Comparison of ENCODE assay signal across 9 mouse cellular contexts in the genomic region with DNA sequence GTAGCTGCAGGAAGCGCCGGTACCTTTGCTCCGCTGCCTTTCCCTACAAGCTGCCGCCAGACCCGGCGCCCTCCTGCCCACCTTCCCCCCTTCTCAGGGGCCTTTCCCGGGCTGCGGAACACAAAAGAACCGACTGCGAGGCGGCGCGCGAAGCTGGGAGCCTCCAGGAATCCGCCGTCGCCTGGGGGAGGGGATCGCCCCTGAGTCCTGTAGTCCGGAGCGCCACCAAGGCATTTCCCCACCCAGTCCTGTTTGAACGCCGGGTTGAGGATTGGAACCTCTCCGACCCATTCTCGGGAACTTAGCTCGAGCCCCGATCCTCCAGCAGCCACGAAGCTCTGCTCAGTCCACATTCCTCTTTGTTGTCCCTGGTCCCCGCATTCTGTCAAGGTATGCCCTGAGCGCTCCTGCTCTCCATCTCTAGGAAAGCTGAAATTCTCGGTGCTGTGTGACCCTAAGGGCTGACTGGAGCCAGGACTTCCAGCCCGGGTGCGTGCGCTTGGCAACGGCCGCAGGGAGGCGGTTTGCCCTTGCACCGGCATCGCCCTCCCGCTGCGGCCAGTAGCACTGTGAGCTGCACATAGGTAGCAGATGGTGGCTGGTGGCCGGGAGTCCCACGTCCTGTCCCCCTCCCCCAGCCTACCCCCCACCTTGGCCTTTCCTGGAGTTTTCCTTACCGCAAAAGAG. TPM values are rescaled to one million over a fixed set of nuclear protein-coding genes. Genes with fewer than 3 reads are reported as not detected.
DNase-seq lines count a peak whose midpoint lies in the region; ATAC-seq and TF ChIP-seq lines count a peak whose summit lies in the region.
"Had no signal": no experiment of that assay in that cellular context is flagged by ENCODE, and none has a peak within 500 bp of the region (broad histone marks: within the 10 kb centered on the region; RNA-seq: fewer than 3 reads in every experiment).

No protein-coding gene starts in this region.

- DNase-seq in heart, adult 2 months, result peak in 1 of 2 experiments; percentile 21
- DNase-seq in heart, postnatal 25 days (ENCODE audit: low spot score), result no peak
- peak; percentile 90 for DNase-seq in forebrain, embryonic 11.5 days (ENCODE audit: low spot score)
- peak; percentile 52 for DNase-seq in limb, embryonic 14.5 days (ENCODE audit: low spot score)
- DNase-seq in thymus, postnatal 36 days, result peak; percentile 3 to 4

- no peak for TF ChIP-seq POLR2A in heart, adult 2 months (IDR thresholded peaks at IDR 0.05; ENCODE audit: insufficient read depth, low read depth, low read length)
- TF ChIP-seq POLR2A in limb, embryonic 14.5 days (IDR thresholded peaks at IDR 0.05; ENCODE audit: borderline replicate concordance, extremely low read depth, insufficient read depth, insufficient read length), result 0 out of 2 replicates have a peak, but pooled peaks have one; percentile 42

- no peaks in the 10 kb centered on the region for H3K4me1 ChIP-seq in heart, adult 2 months (ENCODE audit: control insufficient read depth, insufficient read depth, low read length)
- peaks cover 2% of the 10 kb centered on the region; the same call in 1 of the 2 replicates for H3K4me1 ChIP-seq in brown adipose tissue, adult 24 weeks (ENCODE audit: control insufficient read depth, insufficient read depth, insufficient read length, low read length)
- H3K4me1 ChIP-seq in forebrain, embryonic 11.5 days (replicated peaks; ENCODE audit: control insufficient read depth, insufficient read depth, low read length), result peaks cover 2% of the 10 kb centered on the region; the same call in 1 of the 2 replicates
- peaks cover 14% of the 10 kb centered on the region for H3K4me1 ChIP-seq in hindbrain, embryonic 16.5 days (ENCODE audit: control insufficient read depth, insufficient read depth, low read depth, low read length)
- H3K4me1 ChIP-seq in limb, embryonic 14.5 days (ENCODE audit: control insufficient read depth, insufficient read depth, low read length), result peaks cover 18% of the 10 kb centered on the region
- peaks cover 41% of the 10 kb centered on the region for H3K4me1 ChIP-seq in midbrain, embryonic 13.5 days (replicated peaks)

- peak overlapping the region; percentile 82 for H3K4me2 ChIP-seq in forebrain, embryonic 11.5 days (ENCODE audit: low read depth, low read length, severe bottlenecking)
- peak overlapping the region; percentile 94 for H3K4me2 ChIP-seq in hindbrain, embryonic 16.5 days (ENCODE audit: low read length)
- H3K4me2 ChIP-seq in limb, embryonic 14.5 days (replicated peaks; ENCODE audit: low read depth, low read length, severe bottlenecking), result peak overlapping the region; percentile 88
- H3K4me2 ChIP-seq in midbrain, embryonic 13.5 days (replicated peaks), result peak overlapping the region; percentile 94

- no peaks in the 10 kb centered on the region for H3K9me3 ChIP-seq in forebrain, embryonic 11.5 days (ENCODE audit: control insufficient read depth, low read length)
- H3K9me3 ChIP-seq in hindbrain, embryonic 16.5 days (ENCODE audit: control insufficient read depth, low read length), result no peaks in the 10 kb centered on the region
- no peaks in the 10 kb centered on the region for H3K9me3 ChIP-seq in limb, embryonic 14.5 days (ENCODE audit: control insufficient read depth, low read length)
- no peaks in the 10 kb centered on the region for H3K9me3 ChIP-seq in midbrain, embryonic 13.5 days

- peak overlapping the region; percentile 7; the same call in 1 of the 2 replicates for H3K9ac ChIP-seq in heart, adult 2 months (ENCODE audit: low read depth, low read length)
- peak overlapping the region; percentile 99 for H3K9ac ChIP-seq in forebrain, embryonic 11.5 days (ENCODE audit: low read length)
- H3K9ac ChIP-seq in hindbrain, embryonic 16.5 days (ENCODE audit: low read depth, low read length), result peak overlapping the region; percentile 69
- H3K9ac ChIP-seq in limb, embryonic 14.5 days (ENCODE audit: low read depth, low read length, severe bottlenecking), result peak overlapping the region; percentile 84
- peak overlapping the region; percentile 88 for H3K9ac ChIP-seq in midbrain, embryonic 13.5 days (replicated peaks)

- H3K27ac ChIP-seq in heart, adult 2 months, result peak overlapping the region; percentile 67
- no peak overlapping the region for H3K27ac ChIP-seq in brown adipose tissue, adult 24 weeks (replicated peaks; ENCODE audit: low read depth, low read length)
- H3K27ac ChIP-seq in forebrain, embryonic 11.5 days (ENCODE audit: low read depth, low read length), result peak overlapping the region; percentile 97
- peak overlapping the region; percentile 76 for H3K27ac ChIP-seq in hindbrain, embryonic 16.5 days (ENCODE audit: low read depth, low read length)
- H3K27ac ChIP-seq in limb, embryonic 14.5 days (replicated peaks; ENCODE audit: low read depth, low read length), result peak overlapping the region; percentile 86
- peak overlapping the region; percentile 91 for H3K27ac ChIP-seq in midbrain, embryonic 13.5 days
- H3K27ac ChIP-seq: macrophage had no signal

- TF ChIP-seq EP300 in heart, adult 2 months (IDR thresholded peaks at IDR 0.05; ENCODE audit: insufficient read depth, low read depth, low read length), result no peak

- intact Hi-C loops in heart, adult 2 months (cut with DNase I), result no loop called here
- intact Hi-C loops in heart, postnatal 25 days (cut with DNase I), result no loop called here

- WGBS in heart, adult 2 months, result under 1% methylated on average over 43 of the region's 43 CpGs
- WGBS in forebrain, embryonic 11.5 days, result under 1% methylated on average over 41 of the region's 43 CpGs
- 0% methylated on average over 43 of the region's 43 CpGs for WGBS in hindbrain, embryonic 16.5 days
- under 1% methylated on average over 36 of the region's 43 CpGs for WGBS in limb, embryonic 14.5 days
- under 1% methylated on average over 43 of the region's 43 CpGs for WGBS in midbrain, embryonic 13.5 days

- 0 out of 2 replicates have a peak, but pooled peaks have one; percentile 26 for TF ChIP-seq CTCF in heart, adult 2 months (IDR thresholded peaks at IDR 0.05)

- no peaks in the 10 kb centered on the region for H3K36me3 ChIP-seq in heart, adult 2 months (ENCODE audit: control insufficient read depth, insufficient read depth, low read length)
- no peaks in the 10 kb centered on the region for H3K36me3 ChIP-seq in forebrain, embryonic 11.5 days (ENCODE audit: control insufficient read depth, insufficient read depth, low read length)
- H3K36me3 ChIP-seq in hindbrain, embryonic 16.5 days (ENCODE audit: control insufficient read depth, insufficient read depth, low read length), result no peaks in the 10 kb centered on the region
- no peaks in the 10 kb centered on the region for H3K36me3 ChIP-seq in limb, embryonic 14.5 days (ENCODE audit: control insufficient read depth, insufficient read depth, low read length)
- peaks cover 4% of the 10 kb centered on the region; the same call in 1 of the 2 replicates for H3K36me3 ChIP-seq in midbrain, embryonic 13.5 days

- peak overlapping the region; percentile 52 for H3K4me3 ChIP-seq in heart, adult 2 months
- H3K4me3 ChIP-seq in brown adipose tissue, adult 24 weeks (ENCODE audit: insufficient read depth, low read depth, low read length), result peak overlapping the region; percentile 22
- peak overlapping the region; percentile 81 for H3K4me3 ChIP-seq in forebrain, embryonic 11.5 days (ENCODE audit: low read depth, low read length)
- H3K4me3 ChIP-seq in hindbrain, embryonic 16.5 days (ENCODE audit: low read length), result peak overlapping the region; percentile 68
- peak overlapping the region; percentile 55 for H3K4me3 ChIP-seq in limb, embryonic 14.5 days (replicated peaks; ENCODE audit: low read length)
- peak overlapping the region; percentile 78 for H3K4me3 ChIP-seq in midbrain, embryonic 13.5 days (replicated peaks)

- ATAC-seq in forebrain, embryonic 11.5 days (replicated peaks; ENCODE audit: low FRiP score), result peak; percentile 81
- ATAC-seq in hindbrain, embryonic 16.5 days, result peak; percentile 84
- peak; percentile 68 for ATAC-seq in limb, embryonic 14.5 days (ENCODE audit: low FRiP score, low read depth)
- ATAC-seq in midbrain, embryonic 13.5 days, result peak; percentile 80

- H3K27me3 ChIP-seq in heart, adult 2 months (ENCODE audit: control insufficient read depth, insufficient read depth, low read length), result peaks cover 11% of the 10 kb centered on the region
- H3K27me3 ChIP-seq in forebrain, embryonic 11.5 days (ENCODE audit: control insufficient read depth, insufficient read depth, low read length), result no peaks in the 10 kb centered on the region
- no peaks in the 10 kb centered on the region for H3K27me3 ChIP-seq in hindbrain, embryonic 16.5 days (replicated peaks; ENCODE audit: control insufficient read depth, insufficient read depth, low read length)
- H3K27me3 ChIP-seq in limb, embryonic 14.5 days (ENCODE audit: control insufficient read depth, insufficient read depth, low read length), result no peaks in the 10 kb centered on the region
- no peaks in the 10 kb centered on the region for H3K27me3 ChIP-seq in midbrain, embryonic 13.5 days

- H3K79me2 ChIP-seq in heart, adult 2 months (replicated peaks; ENCODE audit: control insufficient read depth, insufficient read depth, low read length), result no peaks in the 10 kb centered on the region

RNA-seq across cellular contexts. Expression of a gene that starts 1.1 kb away (rescaled TPM):
- 10 to 100 TPM in 1 of 2 experiments, 1 to 10 TPM in 1; 7.8 to 10.0 TPM for total RNA-seq in heart, adult 2 months (2021)
- polyA plus RNA-seq in heart, adult 2 months (2012; rRNA removed), result 0.57 and 1.8 TPM in 2 replicates
- total RNA-seq in heart, postnatal 25 days (2021), result 10 to 100 TPM in 1 of 2 experiments, 1 to 10 TPM in 1; 7.5 to 11.6 TPM
- polyA plus RNA-seq in brown adipose tissue, adult 24 weeks (2012; ENCODE audit: insufficient read depth, insufficient read length, missing spikeins), result not detected in 2 replicates
- 135 and 138 TPM in 2 replicates for polyA plus RNA-seq in forebrain, embryonic 11.5 days (2014; fragmentation: Nextera tagmentation; extraction: Ambion mirVana)
- polyA plus RNA-seq in hindbrain, embryonic 16.5 days (2015; fragmentation: Nextera tagmentation; extraction: Ambion mirVana), result 25.6 and 42.7 TPM in 2 replicates
- 24.9 and 25.7 TPM in 2 replicates for polyA plus RNA-seq in limb, embryonic 14.5 days (2012; rRNA removed)
- 39.8 and 48.0 TPM in 2 replicates for polyA plus RNA-seq in limb, embryonic 14.5 days (2014; fragmentation: Nextera tagmentation; extraction: Ambion mirVana)
- 60.0 and 69.6 TPM in 2 replicates for polyA plus RNA-seq in midbrain, embryonic 13.5 days (2015; fragmentation: Nextera tagmentation; extraction: Ambion mirVana)

Comparison
In these comparisons a context has a peak if more than half of its experiments do, and no peak if none do; other contexts are left out.
1. H3K4me3 ChIP-seq: peak in every context shown above with its lines; median percentile 81 in forebrain, embryonic 11.5 days; 78 in midbrain, embryonic 13.5 days; 68 in hindbrain, embryonic 16.5 days; 55 in limb, embryonic 14.5 days; 52 in heart, adult 2 months; 22 in brown adipose tissue, adult 24 weeks.
2. H3K9ac ChIP-seq: peak in every context shown above with its lines; median percentile 99 in forebrain, embryonic 11.5 days; 88 in midbrain, embryonic 13.5 days; 84 in limb, embryonic 14.5 days; 69 in hindbrain, embryonic 16.5 days; 7 in heart, adult 2 months.